Mouse (Mus musculus): ENCODE results near the gene Dll4. TPM values are rescaled to one million over a fixed set of nuclear protein-coding genes. Genes with fewer than 3 reads are reported as not detected.

Gene Dll4
- polyA plus RNA-seq, 1 experiment from 2014 or later: 8.3 TPM

DNA sequence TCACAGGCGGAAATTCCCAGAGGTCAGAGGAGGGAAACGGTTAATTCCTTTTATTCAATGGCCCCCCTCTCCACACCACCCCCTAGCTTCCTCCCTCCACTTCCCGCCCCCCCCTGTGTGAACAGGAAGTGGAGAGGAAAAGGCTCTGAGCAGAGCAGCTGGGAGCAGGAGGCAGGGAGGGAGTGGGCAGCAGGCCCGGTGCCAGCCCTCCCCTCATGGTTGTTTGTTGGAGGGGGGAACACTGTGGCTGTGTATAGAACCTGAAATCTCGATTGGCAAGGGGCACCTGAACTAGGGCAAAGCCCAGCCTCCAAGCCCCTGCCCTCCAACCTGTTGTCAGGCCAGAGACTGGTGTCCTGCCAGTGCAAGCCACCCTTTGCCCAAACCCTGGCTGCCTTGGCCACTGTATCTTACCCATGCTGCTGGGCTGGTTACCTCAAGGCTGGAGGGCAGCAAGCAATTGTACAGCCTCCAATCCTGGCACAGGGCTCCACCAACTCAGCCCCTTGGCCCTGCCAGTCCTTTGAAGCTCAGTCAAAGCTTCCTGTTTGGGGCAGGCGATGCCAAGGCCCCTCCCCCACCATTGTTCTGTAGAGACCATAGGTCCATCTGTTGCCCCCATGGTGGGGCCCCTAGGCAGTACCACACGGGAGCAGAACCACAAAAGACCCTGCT lies 24.6 kb upstream of the Dll4 start:
- H3K4me1 ChIP-seq (ENCODE audit: control insufficient read depth, insufficient read depth, low read length): peaks cover 29% of the 10 kb centered on the region
- 0 out of 2 replicates have a peak, but pooled peaks have one; percentile 3 for ATAC-seq (ENCODE audit: low FRiP score, low TSS enrichment)
- no peak overlapping the region for H3K9ac ChIP-seq (ENCODE audit: low read depth, low read length)
- no peaks in the 10 kb centered on the region for H3K9me3 ChIP-seq (ENCODE audit: control insufficient read depth, low read length)
- peaks cover 27% of the 10 kb centered on the region for H3K36me3 ChIP-seq (ENCODE audit: control insufficient read depth, insufficient read depth, low read length)
- 45% methylated on average over 6 of the region's 7 CpGs for WGBS
- no peaks in the 10 kb centered on the region for H3K27me3 ChIP-seq (ENCODE audit: control insufficient read depth, insufficient read depth, low read length)
- H3K27ac ChIP-seq (ENCODE audit: low read depth, low read length): peak overlapping the region; percentile 38; the same call in 1 of the 2 replicates
- H3K4me3 ChIP-seq (ENCODE audit: low read length): no peak overlapping the region
- H3K4me2 ChIP-seq (replicated peaks; ENCODE audit: low read depth, low read length): peak overlapping the region; percentile 29

DNA sequence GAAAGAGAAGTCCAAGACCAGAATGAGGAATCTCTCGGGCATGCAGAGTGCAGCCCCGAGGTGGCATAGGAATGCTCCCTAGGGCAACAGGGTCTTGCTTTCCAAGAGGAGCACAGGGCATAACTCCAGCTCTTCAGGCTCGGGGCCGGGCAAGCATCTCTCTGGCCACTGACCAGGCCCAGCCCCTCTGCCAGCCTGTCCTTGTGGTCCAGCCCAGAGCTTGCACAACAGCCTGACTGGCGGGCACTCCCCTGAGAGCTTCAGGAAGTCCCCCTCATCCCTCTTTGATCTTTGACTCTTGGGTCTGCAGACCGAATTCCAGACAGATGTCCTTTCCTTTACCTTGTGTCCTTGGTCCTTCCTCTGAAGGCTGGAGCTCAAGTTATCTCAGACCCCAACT lies 22.7 kb upstream of the Dll4 start:
- H3K4me1 ChIP-seq (ENCODE audit: control insufficient read depth, insufficient read depth, low read length): peaks cover 29% of the 10 kb centered on the region
- H3K36me3 ChIP-seq (ENCODE audit: control insufficient read depth, insufficient read depth, low read length): peaks cover 10% of the 10 kb centered on the region
- no peaks in the 10 kb centered on the region for H3K27me3 ChIP-seq (ENCODE audit: control insufficient read depth, insufficient read depth, low read length)
- 69% methylated on average over 6 of the region's 6 CpGs for WGBS
- no peak overlapping the region for H3K27ac ChIP-seq (ENCODE audit: low read depth, low read length)
- ATAC-seq (ENCODE audit: low FRiP score, low TSS enrichment): no peak
- no peak overlapping the region for H3K4me3 ChIP-seq (ENCODE audit: low read length)
- H3K9me3 ChIP-seq (ENCODE audit: control insufficient read depth, low read length): no peaks in the 10 kb centered on the region
- no peak overlapping the region for H3K9ac ChIP-seq (ENCODE audit: low read depth, low read length)
- no peak overlapping the region for H3K4me2 ChIP-seq (replicated peaks; ENCODE audit: low read depth, low read length)

DNA sequence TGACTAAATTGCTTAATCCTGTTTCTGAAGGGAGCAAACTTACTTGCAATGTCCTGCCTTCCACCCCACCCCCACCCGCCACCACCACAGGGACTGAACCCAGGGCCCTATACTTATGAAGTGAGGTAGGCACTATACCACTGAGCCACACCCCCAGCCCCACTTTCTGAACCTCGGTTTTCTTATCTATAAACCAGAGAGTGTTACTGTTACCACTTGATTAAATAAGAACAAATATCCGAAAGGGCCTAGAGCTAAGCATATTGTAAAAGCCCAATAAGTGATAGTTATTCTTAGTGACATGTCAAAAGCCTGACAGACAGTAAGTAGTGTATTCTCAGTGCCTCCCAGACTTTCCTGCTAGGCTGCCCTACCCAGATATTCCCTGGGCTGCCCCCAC lies 21.2 kb upstream of the Dll4 start:
- Histone ChIP-seq H3K4me1 (ENCODE audit: control insufficient read depth, insufficient read depth, low read length) (peaks cover 29% of the 10 kb centered on the region), H3K4me3 (ENCODE audit: low read length) (no peak overlapping the region), H3K27me3 (ENCODE audit: control insufficient read depth, insufficient read depth, low read length) (no peaks in the 10 kb centered on the region), H3K36me3 (ENCODE audit: control insufficient read depth, insufficient read depth, low read length) (no peaks in the 10 kb centered on the region), H3K9me3 (ENCODE audit: control insufficient read depth, low read length) (no peaks in the 10 kb centered on the region), H3K27ac (ENCODE audit: low read depth, low read length) (no peak overlapping the region), H3K9ac (ENCODE audit: low read depth, low read length) (no peak overlapping the region), H3K4me2 (replicated peaks; ENCODE audit: low read depth, low read length) (no peak overlapping the region)
- 54% methylated on average over 3 of the region's 3 CpGs for WGBS
- ATAC-seq (ENCODE audit: low FRiP score, low TSS enrichment): no peak

DNA sequence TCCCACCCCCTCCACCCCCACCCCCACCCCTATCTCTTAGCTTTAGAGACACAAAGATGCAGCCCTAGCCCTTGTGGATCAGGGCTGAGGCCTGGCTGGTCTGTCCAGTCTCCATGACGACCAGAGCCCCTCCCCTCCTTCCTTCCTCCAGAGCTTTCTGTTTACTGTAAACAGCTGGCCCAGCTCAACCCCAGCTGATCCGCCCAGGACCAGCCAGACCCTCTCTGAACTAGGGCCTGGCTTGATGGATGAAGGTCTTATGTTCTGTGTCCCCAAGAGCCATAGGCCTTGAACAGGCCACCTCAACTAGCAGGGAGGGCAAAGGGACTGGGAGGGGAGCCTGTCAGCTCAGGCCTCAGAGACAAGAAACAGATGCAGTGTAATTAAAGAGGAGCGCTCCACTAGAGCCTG lies 20.8 kb upstream of the Dll4 start:
- H3K9me3 ChIP-seq (ENCODE audit: control insufficient read depth, low read length): no peaks in the 10 kb centered on the region
- WGBS: 25% methylated on average over 3 of the region's 3 CpGs
- no peak overlapping the region for H3K9ac ChIP-seq (ENCODE audit: low read depth, low read length)
- no peak overlapping the region for H3K4me2 ChIP-seq (replicated peaks; ENCODE audit: low read depth, low read length)
- no peak overlapping the region for H3K27ac ChIP-seq (ENCODE audit: low read depth, low read length)
- H3K4me1 ChIP-seq (ENCODE audit: control insufficient read depth, insufficient read depth, low read length): peaks cover 27% of the 10 kb centered on the region
- H3K27me3 ChIP-seq (ENCODE audit: control insufficient read depth, insufficient read depth, low read length): no peaks in the 10 kb centered on the region
- peak; percentile 81 for ATAC-seq (ENCODE audit: low FRiP score, low TSS enrichment)
- H3K4me3 ChIP-seq (ENCODE audit: low read length): no peak overlapping the region
- no peaks in the 10 kb centered on the region for H3K36me3 ChIP-seq (ENCODE audit: control insufficient read depth, insufficient read depth, low read length)

DNA sequence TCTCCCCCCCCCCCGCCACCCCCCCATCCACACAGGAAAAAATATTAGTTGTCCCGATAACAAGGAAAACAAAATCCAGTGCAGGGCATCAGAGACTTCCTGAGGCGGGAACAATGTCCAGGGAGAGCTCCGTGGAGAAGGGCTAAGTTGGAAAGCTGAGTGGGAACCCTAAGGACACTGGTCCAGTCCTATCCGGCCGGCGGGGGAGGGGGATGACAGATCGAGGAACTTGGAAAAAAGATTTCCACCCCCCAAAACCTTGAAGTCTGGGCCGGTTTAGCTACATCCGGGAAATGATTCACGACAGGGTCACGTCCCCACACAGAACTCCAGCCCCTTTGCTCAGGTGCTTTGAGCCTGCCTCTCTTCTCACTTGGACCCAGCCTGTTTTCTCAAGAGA lies 14.0 kb upstream of the Dll4 start:
- no peak overlapping the region for H3K9ac ChIP-seq (ENCODE audit: low read depth, low read length)
- H3K4me3 ChIP-seq (ENCODE audit: low read length): no peak overlapping the region
- 0 out of 2 replicates have a peak, but pooled peaks cover 3% of the 10 kb centered on the region for H3K27me3 ChIP-seq (ENCODE audit: control insufficient read depth, insufficient read depth, low read length)
- ATAC-seq (ENCODE audit: low FRiP score, low TSS enrichment): peak; percentile 14; the same call in 1 of the 2 replicates
- no peaks in the 10 kb centered on the region for H3K36me3 ChIP-seq (ENCODE audit: control insufficient read depth, insufficient read depth, low read length)
- H3K4me1 ChIP-seq (ENCODE audit: control insufficient read depth, insufficient read depth, low read length): peaks cover 11% of the 10 kb centered on the region
- no peaks in the 10 kb centered on the region for H3K9me3 ChIP-seq (ENCODE audit: control insufficient read depth, low read length)
- 25% methylated on average over 12 of the region's 12 CpGs for WGBS
- no peak overlapping the region for H3K4me2 ChIP-seq (replicated peaks; ENCODE audit: low read depth, low read length)
- H3K27ac ChIP-seq (ENCODE audit: low read depth, low read length): no peak overlapping the region

DNA sequence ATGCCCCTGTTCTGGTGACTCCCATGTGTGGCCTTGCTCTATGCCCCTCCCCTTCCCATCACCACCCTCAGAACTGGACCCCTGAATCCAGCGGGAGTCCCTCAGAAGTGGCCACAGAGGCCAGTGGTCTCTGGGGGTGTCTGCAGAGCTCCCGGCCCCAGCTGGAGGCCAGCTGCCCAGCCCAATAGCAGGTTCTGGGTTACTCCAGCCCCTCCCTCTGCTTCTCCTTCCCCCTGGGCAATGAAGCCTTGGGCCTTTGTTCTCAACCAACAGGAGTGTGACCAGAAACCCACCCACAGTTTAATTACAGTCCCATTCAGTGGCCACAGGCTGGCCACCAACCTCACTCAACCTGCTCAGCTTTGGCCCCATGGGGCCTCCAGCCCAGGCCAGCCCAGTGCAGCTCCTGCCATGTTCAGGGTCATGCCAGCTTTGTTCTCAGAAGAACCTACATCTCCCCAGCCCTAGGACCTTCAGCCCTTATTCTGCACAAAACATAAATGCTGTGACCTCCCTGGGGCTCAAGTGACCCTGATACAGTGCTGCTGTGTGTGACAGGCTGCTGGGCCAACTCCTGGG lies 13.1 kb upstream of the Dll4 start:
- Histone ChIP-seq H3K4me3 (ENCODE audit: low read length) (no peak overlapping the region), H3K4me2 (replicated peaks; ENCODE audit: low read depth, low read length) (no peak overlapping the region), H3K27ac (ENCODE audit: low read depth, low read length) (no peak overlapping the region), H3K4me1 (ENCODE audit: control insufficient read depth, insufficient read depth, low read length) (peaks cover 11% of the 10 kb centered on the region), H3K9me3 (ENCODE audit: control insufficient read depth, low read length) (no peaks in the 10 kb centered on the region), H3K36me3 (ENCODE audit: control insufficient read depth, insufficient read depth, low read length) (no peaks in the 10 kb centered on the region), H3K9ac (ENCODE audit: low read depth, low read length) (no peak overlapping the region), H3K27me3 (ENCODE audit: control insufficient read depth, insufficient read depth, low read length) (0 out of 2 replicates have a peak, but pooled peaks cover 3% of the 10 kb centered on the region)
- no peak for ATAC-seq (ENCODE audit: low FRiP score, low TSS enrichment)
- WGBS: 40% methylated on average over 2 of the region's 2 CpGs

DNA sequence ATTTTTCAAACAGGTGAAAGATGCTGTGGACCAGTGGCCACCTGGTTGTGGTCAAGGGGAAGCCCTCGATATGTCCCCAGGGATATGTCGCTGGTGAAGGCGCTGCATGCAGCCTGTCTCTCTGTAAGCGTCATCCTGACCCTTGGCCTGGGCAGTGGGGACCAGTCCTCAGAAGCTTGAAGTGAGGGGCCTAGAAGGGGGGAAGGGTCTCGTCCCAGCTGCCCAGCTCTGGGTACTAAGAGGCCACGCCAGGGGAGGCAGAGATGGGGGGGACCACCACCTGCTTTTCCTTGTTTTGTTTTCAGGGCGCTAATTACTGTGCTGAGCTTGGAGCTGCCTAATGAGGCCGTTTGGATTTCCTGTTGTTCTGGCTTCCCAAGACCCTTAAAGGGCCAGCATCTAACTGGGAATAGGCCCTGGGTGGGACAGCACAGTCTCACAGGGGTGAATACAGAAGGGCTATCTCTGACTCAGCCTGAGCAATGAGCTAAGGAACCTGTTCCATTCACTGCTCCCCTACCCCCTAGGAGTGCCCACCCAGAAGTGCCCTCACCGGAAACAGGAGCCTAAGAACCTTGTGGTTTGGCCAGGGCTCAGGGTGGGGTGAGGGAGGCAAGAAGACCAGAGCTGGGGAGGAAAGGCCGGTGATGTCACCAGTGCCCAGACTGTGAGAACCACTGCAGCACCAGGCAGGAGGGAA lies 11.7 kb upstream of the Dll4 start:
- H3K4me2 ChIP-seq (replicated peaks; ENCODE audit: low read depth, low read length): no peak overlapping the region
- no peaks in the 10 kb centered on the region for H3K36me3 ChIP-seq (ENCODE audit: control insufficient read depth, insufficient read depth, low read length)
- no peaks in the 10 kb centered on the region for H3K9me3 ChIP-seq (ENCODE audit: control insufficient read depth, low read length)
- ATAC-seq (ENCODE audit: low FRiP score, low TSS enrichment): no peak; the same call in 1 of the 2 replicates
- H3K27me3 ChIP-seq (ENCODE audit: control insufficient read depth, insufficient read depth, low read length): 0 out of 2 replicates have a peak, but pooled peaks cover 3% of the 10 kb centered on the region
- 23% methylated on average over 10 of the region's 10 CpGs for WGBS
- H3K4me3 ChIP-seq (ENCODE audit: low read length): no peak overlapping the region
- peak overlapping the region; percentile 6; the same call in 1 of the 2 replicates for H3K27ac ChIP-seq (ENCODE audit: low read depth, low read length)
- peaks cover 18% of the 10 kb centered on the region for H3K4me1 ChIP-seq (ENCODE audit: control insufficient read depth, insufficient read depth, low read length)
- H3K9ac ChIP-seq (ENCODE audit: low read depth, low read length): no peak overlapping the region

DNA sequence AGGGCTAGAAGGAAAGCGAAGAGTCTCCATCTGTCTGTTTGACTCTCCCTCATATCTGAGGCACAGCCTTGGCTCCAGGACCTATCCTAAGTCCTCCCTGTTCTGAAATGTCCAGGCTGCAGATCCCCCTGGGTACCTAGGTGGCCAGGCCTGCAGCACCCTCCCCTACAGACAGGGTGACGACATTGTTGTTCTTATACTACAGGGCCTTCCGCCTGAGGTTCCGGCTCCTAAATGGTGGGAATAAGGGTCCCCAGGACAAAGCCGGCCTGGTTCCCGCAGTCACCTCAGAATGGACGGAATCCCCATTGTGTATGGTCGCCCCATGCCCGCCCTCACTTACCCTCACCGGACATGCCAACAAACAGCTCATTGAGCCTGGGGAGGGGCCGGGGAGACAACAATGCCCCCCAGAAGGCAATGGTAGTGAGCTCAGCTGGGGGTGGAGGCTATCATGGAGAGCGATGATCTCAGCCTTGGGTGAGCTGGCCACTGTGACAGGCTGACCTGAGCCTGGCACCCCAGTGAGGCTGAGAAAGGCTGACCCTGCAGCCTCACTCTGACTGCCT lies 10.8 kb upstream of the Dll4 start:
- no peak overlapping the region for H3K9ac ChIP-seq (ENCODE audit: low read depth, low read length)
- no peak overlapping the region for H3K4me3 ChIP-seq (ENCODE audit: low read length)
- no peak overlapping the region for H3K27ac ChIP-seq (ENCODE audit: low read depth, low read length)
- no peak overlapping the region for H3K4me2 ChIP-seq (replicated peaks; ENCODE audit: low read depth, low read length)
- peaks cover 18% of the 10 kb centered on the region for H3K4me1 ChIP-seq (ENCODE audit: control insufficient read depth, insufficient read depth, low read length)
- ATAC-seq (ENCODE audit: low FRiP score, low TSS enrichment): no peak
- H3K9me3 ChIP-seq (ENCODE audit: control insufficient read depth, low read length): no peaks in the 10 kb centered on the region
- 82% methylated on average over 12 of the region's 12 CpGs for WGBS
- 0 out of 2 replicates have a peak, but pooled peaks cover 3% of the 10 kb centered on the region for H3K27me3 ChIP-seq (ENCODE audit: control insufficient read depth, insufficient read depth, low read length)
- H3K36me3 ChIP-seq (ENCODE audit: control insufficient read depth, insufficient read depth, low read length): no peaks in the 10 kb centered on the region
